Mouse (Mus musculus) C2C12 (cell line): ENCODE measurements at regions not wholly inside any gene's neighbourhood (a gene's known extent, or its start where the extent isn't known, plus 50 kb on each side); places are given as distances from the start of the nearest gene placed in this dataset.

ENCODE experiments used
- H3K27me3 ChIP-seq: one replicate; pipeline ENCODE4 v1.6.1; 2011; ENCODE audit not compliant: control insufficient read depth, insufficient read depth, insufficient read length
- H3K36me3 ChIP-seq: one replicate; pipeline ENCODE4 v1.6.1; 2011; ENCODE audit not compliant: control insufficient read depth, insufficient read depth
- H3K4me3 ChIP-seq: one replicate; pipeline ENCODE4 v1.5.1; 2011; ENCODE audit warnings: mild to moderate bottlenecking, control low read depth; ENCODE audit not compliant: poor library complexity, insufficient read depth, severe bottlenecking
- H3K79me2 ChIP-seq: one replicate; pipeline ENCODE4 v1.6.1; 2011; ENCODE audit not compliant: control insufficient read depth, insufficient read depth
- H3K79me3 ChIP-seq: one replicate; pipeline ENCODE4 v1.6.1; 2011; ENCODE audit warnings: low read depth, control low read depth
- H3ac ChIP-seq: one replicate; pipeline ENCODE3; 2011; ENCODE audit warnings: low read depth; ENCODE audit not compliant: control insufficient read depth, insufficient read length
- CEBPB ChIP-seq: IDR thresholded peaks from one replicate; pipeline ENCODE4 v1.6.1; 2011; ENCODE audit warnings: low read depth, mild to moderate bottlenecking, control low read depth, moderate library complexity
- CTCF ChIP-seq: IDR thresholded peaks from one replicate; pipeline ENCODE4 v1.5.1; 2011; ENCODE audit not compliant: control insufficient read depth, insufficient read depth, insufficient read length
- FOSL1 ChIP-seq: IDR thresholded peaks from one replicate; pipeline ENCODE4 v1.8.0; 2011; ENCODE audit warnings: mild to moderate bottlenecking, low read length; ENCODE audit not compliant: poor library complexity, insufficient read depth, severe bottlenecking
- MAX ChIP-seq: IDR thresholded peaks from one replicate; pipeline ENCODE4 v1.6.1; 2011; ENCODE audit warnings: mild to moderate bottlenecking, control low read depth
- MYOD1 ChIP-seq: IDR thresholded peaks from one replicate; pipeline ENCODE4 v1.6.1; 2011; ENCODE audit warnings: low read depth; ENCODE audit not compliant: control insufficient read depth, insufficient read length
- MYOG ChIP-seq: IDR thresholded peaks from one replicate; pipeline ENCODE4 v1.6.1; 2011; ENCODE audit not compliant: control insufficient read depth, insufficient read length; ENCODE audit errors: extremely low read depth
- USF1 ChIP-seq: IDR thresholded peaks from one replicate; pipeline ENCODE4 v1.6.1; 2011; ENCODE audit warnings: low read depth, mild to moderate bottlenecking, control low read depth, moderate library complexity

GRCm38 (mm10) chr14:72803579-72803978 is 93.8 kb upstream of the Fndc3a start:
- no peaks in the 10 kb centered on the region for H3K27me3 ChIP-seq
- H3K79me3 ChIP-seq: no peaks in the 10 kb centered on the region
- H3ac ChIP-seq: no peak overlapping the region
- no peaks in the 10 kb centered on the region for H3K36me3 ChIP-seq
- no peaks in the 10 kb centered on the region for H3K79me2 ChIP-seq
- no peak overlapping the region for H3K4me3 ChIP-seq
- no peak for TF ChIP-seq MYOG
- no peak for TF ChIP-seq USF1
- no peak for TF ChIP-seq MAX
- TF ChIP-seq FOSL1: no peak
- no peak for TF ChIP-seq MYOD1
- TF ChIP-seq CEBPB: no peak
- TF ChIP-seq CTCF: no peak

- Histone ChIP-seq H3K36me3 (no peaks in the 10 kb centered on the region), H3ac (no peak overlapping the region), H3K79me2 (no peaks in the 10 kb centered on the region), H3K79me3 (no peaks in the 10 kb centered on the region), H3K4me3 (no peak overlapping the region), H3K27me3 (no peaks in the 10 kb centered on the region)
- TF ChIP-seq CEBPB: no peak
- TF ChIP-seq MYOG: no peak
- TF ChIP-seq FOSL1: no peak
- no peak for TF ChIP-seq MAX
- no peak for TF ChIP-seq USF1
- TF ChIP-seq CTCF: no peak
These were observed 80.9 kb upstream of the Fndc3a start for GRCm38 (mm10) chr14:72790654-72791053.

GRCm38 (mm10) chr14:72786929-72787328 is 77.1 kb upstream of the Fndc3a start:
- no peaks in the 10 kb centered on the region for H3K79me2 ChIP-seq
- TF ChIP-seq USF1 (no peak), CEBPB (no peak), MYOD1 (no peak), MYOG (no peak), FOSL1 (no peak), CTCF (no peak), MAX (no peak)

GRCm38 (mm10) chr14:72783248-72783647 is 73.4 kb upstream of the Fndc3a start:
- H3K79me2 ChIP-seq: no peaks in the 10 kb centered on the region
- no peaks in the 10 kb centered on the region for H3K36me3 ChIP-seq
- H3ac ChIP-seq: no peak overlapping the region
- no peak overlapping the region for H3K4me3 ChIP-seq
- no peaks in the 10 kb centered on the region for H3K27me3 ChIP-seq
- no peak for TF ChIP-seq CTCF
- TF ChIP-seq MYOG: no peak
- no peak for TF ChIP-seq USF1
- TF ChIP-seq FOSL1: no peak
- no peak for TF ChIP-seq MAX
- no peak for TF ChIP-seq CEBPB
- TF ChIP-seq MYOD1: no peak
- no peaks in the 10 kb centered on the region for H3K79me3 ChIP-seq

More at GRCm38 (mm10) chr14:72786929-72787328, 77.1 kb upstream of the Fndc3a start:
- H3K4me3 ChIP-seq: no peak overlapping the region
- no peaks in the 10 kb centered on the region for H3K36me3 ChIP-seq
- H3K79me3 ChIP-seq: no peaks in the 10 kb centered on the region
- no peaks in the 10 kb centered on the region for H3K27me3 ChIP-seq
- H3ac ChIP-seq: no peak overlapping the region

GRCm38 (mm10) chr14:72779446-72779845 is 69.6 kb upstream of the Fndc3a start:
- no peaks in the 10 kb centered on the region for H3K79me3 ChIP-seq
- H3K27me3 ChIP-seq: no peaks in the 10 kb centered on the region
- no peak for TF ChIP-seq CEBPB
- no peak for TF ChIP-seq FOSL1
- TF ChIP-seq MAX: no peak
- TF ChIP-seq MYOG: no peak
- TF ChIP-seq USF1: no peak
- TF ChIP-seq MYOD1: no peak
- TF ChIP-seq CTCF: no peak
- no peaks in the 10 kb centered on the region for H3K79me2 ChIP-seq
- no peaks in the 10 kb centered on the region for H3K36me3 ChIP-seq
- no peak overlapping the region for H3ac ChIP-seq
- no peak overlapping the region for H3K4me3 ChIP-seq

GRCm38 (mm10) chr14:72778756-72779155 is 69.0 kb upstream of the Fndc3a start:
- Histone ChIP-seq H3K27me3 (no peaks in the 10 kb centered on the region), H3K79me2 (no peaks in the 10 kb centered on the region), H3ac (no peak overlapping the region), H3K4me3 (no peak overlapping the region), H3K36me3 (no peaks in the 10 kb centered on the region), H3K79me3 (no peaks in the 10 kb centered on the region)
- TF ChIP-seq USF1 (no peak), MYOD1 (no peak), MYOG (no peak), CTCF (no peak), FOSL1 (no peak), MAX (no peak), CEBPB (no peak)
